Mouse (Mus musculus): ENCODE data around the gene Rps7.

DNA sequence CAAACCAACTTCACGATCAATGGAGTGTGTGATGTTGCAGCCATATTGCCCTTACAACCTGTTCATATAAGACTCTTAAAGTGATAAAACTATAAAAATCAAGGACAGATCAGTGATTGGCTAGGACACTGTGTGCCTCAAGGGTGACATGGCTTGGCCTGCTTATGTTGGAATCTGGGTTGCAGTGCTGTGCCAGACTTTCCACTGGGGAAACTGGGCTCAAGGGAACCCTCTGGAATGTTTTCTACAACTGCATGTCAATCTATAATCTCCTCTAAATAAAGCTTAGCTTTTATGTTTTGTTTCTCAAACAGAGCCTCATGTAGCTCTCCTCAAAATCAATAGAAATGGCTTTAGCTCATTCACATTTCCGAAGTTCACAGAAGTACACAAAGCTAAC lies 11.5 kb downstream of the Rps7 start:
- TF ChIP-seq POLR2A (IDR thresholded peaks at IDR 0.05; ENCODE audit: borderline replicate concordance, control insufficient read depth, low read depth, low read length) (no peak), CTCF (IDR thresholded peaks at IDR 0.05; ENCODE audit: control insufficient read depth, insufficient read depth, low read length) (no peak)
